Mouse (Mus musculus): Measurements from ENCODE around the gene Eya4. TPM values are rescaled to one million over a fixed set of nuclear protein-coding genes. Genes with fewer than 3 reads are reported as not detected.
A peak's percentile ranks its signal among the peaks of the same experiment; 100 is the strongest.

Gene Eya4
- polyA plus RNA-seq, 1 experiment = 34.4 TPM

DNA sequence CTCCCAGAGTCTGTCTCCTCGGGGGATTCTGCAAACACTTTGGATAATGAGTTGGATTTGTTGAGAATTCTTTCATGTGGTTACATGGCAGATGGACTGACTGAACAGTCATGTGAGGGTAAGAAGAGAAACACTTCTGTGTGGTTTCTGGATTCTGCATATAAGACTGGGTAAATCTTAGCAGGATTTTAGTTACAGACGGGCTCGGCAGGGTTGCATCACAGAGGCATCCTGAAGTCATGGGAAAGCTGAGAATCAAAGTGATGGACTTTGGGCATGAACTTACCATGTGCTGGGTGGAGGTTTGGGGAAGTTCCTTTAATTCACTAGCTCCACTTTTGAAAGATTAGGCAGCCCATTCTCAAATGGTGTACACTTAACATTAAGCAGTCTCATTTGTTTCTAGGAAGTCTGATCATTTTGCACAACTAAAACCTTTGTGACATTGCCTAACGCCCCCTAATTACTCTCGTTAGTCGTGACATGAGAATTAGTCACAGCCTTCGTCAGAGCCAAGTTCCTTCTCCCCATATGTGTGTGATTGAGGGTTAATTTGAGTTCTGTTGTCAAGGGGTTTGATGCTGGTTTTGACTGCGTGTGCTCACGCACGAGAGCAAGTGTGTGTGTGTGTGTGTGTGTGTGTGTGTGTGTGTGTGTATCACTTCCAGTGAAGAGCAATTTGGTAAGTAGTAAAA, 147.3 kb downstream of the Eya4 start:
- TF ChIP-seq CTCF (IDR thresholded peaks at IDR 0.05; ENCODE audit: borderline replicate concordance, insufficient read depth, low read length) (no peak), POLR2A (IDR thresholded peaks at IDR 0.05; ENCODE audit: low read depth, low read length) (no peak)
- Histone ChIP-seq H3K27ac (ENCODE audit: insufficient read depth, low read length) (peak overlapping the region; percentile 97), H3K4me3 (ENCODE audit: insufficient read depth, low read length) (no peak overlapping the region), H3K4me1 (ENCODE audit: control insufficient read depth, insufficient read depth, low read length) (peaks cover 13% of the 10 kb centered on the region)

DNA sequence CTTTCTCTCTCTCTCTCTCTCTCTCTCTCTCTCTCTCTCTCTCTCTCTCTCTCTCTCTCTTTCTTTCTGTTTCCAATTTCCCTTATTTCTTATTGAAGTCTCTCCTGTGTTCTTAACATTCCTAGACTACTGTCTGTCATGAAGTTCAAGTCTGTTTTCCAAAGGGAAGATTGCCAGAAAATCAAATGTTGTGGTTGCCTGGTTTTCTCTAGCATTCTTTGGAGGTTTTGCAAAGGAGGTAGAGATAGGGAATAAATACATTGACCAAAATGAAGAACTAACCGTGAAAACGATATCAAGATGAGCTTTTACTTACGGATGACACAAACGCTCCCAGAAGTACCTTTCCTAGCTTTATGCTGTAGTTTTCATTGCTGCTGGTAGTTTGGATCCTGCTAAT, 148.0 kb downstream of the Eya4 start:
- no peak overlapping the region for H3K4me3 ChIP-seq (ENCODE audit: insufficient read depth, low read length)

DNA sequence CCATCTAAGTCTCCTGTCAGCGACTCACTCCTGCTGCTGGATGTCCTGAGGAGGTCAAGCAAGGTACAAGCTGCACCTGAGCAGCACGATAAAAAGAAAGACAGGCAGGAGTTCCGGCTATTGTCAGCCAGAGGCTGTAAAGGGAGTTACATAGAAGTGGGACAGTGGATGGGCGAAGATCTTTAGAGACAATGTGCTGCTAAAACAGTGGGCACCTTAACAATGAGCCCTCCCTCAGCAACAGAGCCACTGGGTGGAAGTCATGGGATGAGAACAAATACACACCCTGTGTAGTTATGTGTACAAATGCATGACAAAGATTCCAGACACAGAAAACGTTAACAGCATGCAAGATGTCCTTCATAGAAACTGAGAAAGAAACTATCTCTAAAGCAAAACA, 152.3 kb downstream of the Eya4 start:
- no peak for TF ChIP-seq POLR2A (IDR thresholded peaks at IDR 0.05; ENCODE audit: low read depth, low read length)
- TF ChIP-seq CTCF (IDR thresholded peaks at IDR 0.05; ENCODE audit: borderline replicate concordance, insufficient read depth, low read length) = no peak
- Histone ChIP-seq H3K27ac (ENCODE audit: insufficient read depth, low read length) (no peak overlapping the region), H3K4me3 (ENCODE audit: insufficient read depth, low read length) (no peak overlapping the region), H3K4me1 (ENCODE audit: control insufficient read depth, insufficient read depth, low read length) (peaks cover 5% of the 10 kb centered on the region; the same call in 1 of the 2 replicates)

More for the DNA sequence above, 148.0 kb downstream of the Eya4 start:
- H3K27ac ChIP-seq (ENCODE audit: insufficient read depth, low read length) = peak overlapping the region; percentile 97
- TF ChIP-seq POLR2A (IDR thresholded peaks at IDR 0.05; ENCODE audit: low read depth, low read length) (no peak), CTCF (IDR thresholded peaks at IDR 0.05; ENCODE audit: borderline replicate concordance, insufficient read depth, low read length) (no peak)
- peaks cover 13% of the 10 kb centered on the region for H3K4me1 ChIP-seq (ENCODE audit: control insufficient read depth, insufficient read depth, low read length)

DNA sequence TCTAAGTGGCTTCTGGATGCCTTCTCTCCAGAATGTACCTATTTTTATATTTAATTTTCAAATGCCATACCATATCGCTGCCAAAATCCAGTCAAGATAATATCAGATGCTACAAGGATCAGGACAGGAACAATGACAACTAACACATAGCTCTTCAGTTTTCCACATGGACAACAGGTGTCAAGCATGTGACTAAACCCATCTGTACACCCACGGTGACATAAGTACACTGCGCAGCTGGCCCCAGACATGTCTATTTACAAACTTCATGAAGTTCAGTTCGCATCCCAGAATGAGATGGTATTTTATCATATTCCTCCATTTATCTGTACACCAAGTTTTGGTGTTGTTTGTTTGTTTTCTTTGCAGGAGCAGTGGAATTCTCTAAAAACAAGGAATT, 154.2 kb downstream of the Eya4 start:
- TF ChIP-seq POLR2A (IDR thresholded peaks at IDR 0.05; ENCODE audit: low read depth, low read length) (no peak), CTCF (IDR thresholded peaks at IDR 0.05; ENCODE audit: borderline replicate concordance, insufficient read depth, low read length) (no peak)
- H3K27ac ChIP-seq (ENCODE audit: insufficient read depth, low read length) = no peak overlapping the region
- no peak overlapping the region for H3K4me3 ChIP-seq (ENCODE audit: insufficient read depth, low read length)
- H3K4me1 ChIP-seq (ENCODE audit: control insufficient read depth, insufficient read depth, low read length) = peaks cover 2% of the 10 kb centered on the region; the same call in 1 of the 2 replicates

DNA sequence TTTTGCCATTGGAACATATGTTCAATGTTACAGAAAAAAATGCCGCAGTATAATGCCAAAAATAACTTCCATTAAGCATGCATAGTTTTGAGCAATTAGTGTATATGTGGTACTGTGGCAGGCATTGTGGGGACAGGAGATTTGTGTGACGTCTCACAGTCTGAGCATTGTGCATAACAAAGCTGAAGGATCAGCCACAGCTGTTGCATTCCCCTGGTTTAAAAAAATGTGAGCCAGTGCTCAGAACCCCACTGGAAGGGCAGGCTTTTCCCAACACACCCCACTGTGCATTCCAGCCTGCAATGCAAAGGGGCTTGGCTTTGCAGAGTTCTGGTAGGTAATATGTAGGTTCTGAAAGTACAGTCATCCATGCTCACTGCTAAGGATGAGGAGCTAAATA, 155.2 kb downstream of the Eya4 start:
- H3K27ac ChIP-seq (ENCODE audit: insufficient read depth, low read length) = peak overlapping the region; percentile 53

DNA sequence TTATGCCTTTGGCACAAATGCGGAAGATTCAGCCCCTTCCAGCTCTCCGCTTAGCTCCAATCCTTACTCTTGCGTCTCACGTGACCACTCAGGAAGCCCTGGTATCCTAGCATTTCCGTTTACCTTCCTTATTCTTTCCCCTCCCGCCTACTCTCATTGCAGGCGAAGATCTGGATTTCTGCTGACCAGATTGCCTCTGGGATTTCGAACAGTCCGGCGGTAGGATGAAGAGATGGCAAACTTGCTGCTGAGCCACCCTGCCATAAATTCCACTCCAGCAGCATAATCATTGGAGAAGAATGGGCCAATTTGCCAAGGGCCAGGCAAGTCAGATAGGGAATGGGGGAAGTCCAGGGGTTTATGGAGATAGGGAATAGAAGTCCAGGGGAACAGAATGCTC, 160.8 kb downstream of the Eya4 start:
- Histone ChIP-seq H3K27ac (ENCODE audit: insufficient read depth, low read length) (peak overlapping the region; percentile 28), H3K4me3 (ENCODE audit: insufficient read depth, low read length) (no peak overlapping the region), H3K4me1 (ENCODE audit: control insufficient read depth, insufficient read depth, low read length) (peaks cover 10% of the 10 kb centered on the region)
- TF ChIP-seq CTCF (IDR thresholded peaks at IDR 0.05; ENCODE audit: borderline replicate concordance, insufficient read depth, low read length) = no peak
- TF ChIP-seq POLR2A (IDR thresholded peaks at IDR 0.05; ENCODE audit: low read depth, low read length) = no peak

More for the DNA sequence above, 155.2 kb downstream of the Eya4 start:
- TF ChIP-seq POLR2A (IDR thresholded peaks at IDR 0.05; ENCODE audit: low read depth, low read length) = no peak
- H3K4me3 ChIP-seq (ENCODE audit: insufficient read depth, low read length) = no peak overlapping the region
- H3K4me1 ChIP-seq (ENCODE audit: control insufficient read depth, insufficient read depth, low read length) = peaks cover 2% of the 10 kb centered on the region; the same call in 1 of the 2 replicates

DNA sequence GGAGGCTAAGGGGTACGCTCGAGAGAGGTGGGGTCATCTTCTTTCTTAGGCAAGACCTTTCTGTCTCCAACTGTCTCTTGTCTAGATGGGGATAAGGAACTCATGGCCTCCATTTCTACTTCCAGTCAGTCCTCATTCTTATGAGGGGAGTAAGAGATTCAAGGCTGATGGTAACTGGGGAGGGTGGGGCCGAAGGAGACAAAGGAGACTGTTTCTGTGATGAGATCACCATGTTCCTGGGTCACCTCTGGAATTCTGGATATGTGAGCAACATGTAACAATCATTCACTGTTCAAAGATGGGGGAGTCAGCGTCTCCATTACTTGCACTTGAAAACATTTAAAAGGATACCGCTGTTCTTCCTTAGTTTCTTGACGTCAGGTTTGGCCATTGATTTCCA, 165.2 kb downstream of the Eya4 start:
- peaks cover 7% of the 10 kb centered on the region for H3K4me1 ChIP-seq (ENCODE audit: control insufficient read depth, insufficient read depth, low read length)
- H3K27ac ChIP-seq (ENCODE audit: insufficient read depth, low read length) = peak overlapping the region; percentile 13; the same call in 1 of the 2 replicates
- no peak overlapping the region for H3K4me3 ChIP-seq (ENCODE audit: insufficient read depth, low read length)
- TF ChIP-seq POLR2A (IDR thresholded peaks at IDR 0.05; ENCODE audit: low read depth, low read length) (no peak), CTCF (IDR thresholded peaks at IDR 0.05; ENCODE audit: borderline replicate concordance, insufficient read depth, low read length) (no peak)

DNA sequence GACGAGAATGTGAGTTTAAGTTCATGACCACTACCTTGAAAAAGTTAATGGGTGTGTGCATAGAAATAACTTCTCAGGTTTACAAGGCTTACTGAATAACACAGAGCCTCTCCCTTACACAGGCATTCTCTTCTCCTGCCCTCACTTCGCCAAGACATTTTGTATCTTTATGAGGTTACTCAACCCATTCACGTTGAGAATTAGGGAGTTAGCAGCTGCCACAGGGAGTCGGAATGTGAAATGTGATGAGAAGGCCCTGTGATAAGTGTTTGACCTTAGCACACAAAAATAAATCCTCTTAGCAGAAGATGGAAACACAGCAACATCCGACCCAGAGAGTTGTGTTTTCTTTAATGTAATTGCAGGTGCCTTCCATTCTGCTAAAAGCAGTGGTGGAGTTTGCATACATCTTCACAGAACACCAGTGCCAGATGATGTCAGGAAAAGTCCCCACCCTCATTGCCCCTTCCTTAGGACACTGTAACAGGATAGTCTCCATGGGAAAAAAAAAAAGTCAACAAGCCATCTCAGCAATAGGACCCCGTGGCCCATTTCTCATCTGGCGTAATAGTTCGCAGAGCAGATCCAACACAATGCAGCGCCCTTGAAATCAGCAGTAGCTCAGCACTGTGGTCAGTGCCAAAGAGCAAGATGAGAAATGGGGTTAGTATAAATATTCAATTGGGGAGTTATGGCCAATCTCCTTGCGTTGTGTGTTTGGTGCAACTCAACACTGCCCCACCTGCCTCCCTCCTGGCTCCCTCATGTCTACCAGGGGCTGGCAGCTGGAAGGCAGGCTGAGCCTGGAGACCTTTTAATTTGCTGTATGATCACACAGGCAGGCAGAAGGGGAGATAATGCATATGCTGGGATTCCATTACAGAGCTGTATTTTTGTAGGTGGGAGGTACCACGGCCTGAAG, 168.8 kb downstream of the Eya4 start:
- Histone ChIP-seq H3K27ac (ENCODE audit: insufficient read depth, low read length) (no peak overlapping the region), H3K4me1 (ENCODE audit: control insufficient read depth, insufficient read depth, low read length) (peaks cover 14% of the 10 kb centered on the region), H3K4me3 (ENCODE audit: insufficient read depth, low read length) (no peak overlapping the region)
- TF ChIP-seq POLR2A (IDR thresholded peaks at IDR 0.05; ENCODE audit: low read depth, low read length) = no peak
- TF ChIP-seq CTCF (IDR thresholded peaks at IDR 0.05; ENCODE audit: borderline replicate concordance, insufficient read depth, low read length) = no peak

DNA sequence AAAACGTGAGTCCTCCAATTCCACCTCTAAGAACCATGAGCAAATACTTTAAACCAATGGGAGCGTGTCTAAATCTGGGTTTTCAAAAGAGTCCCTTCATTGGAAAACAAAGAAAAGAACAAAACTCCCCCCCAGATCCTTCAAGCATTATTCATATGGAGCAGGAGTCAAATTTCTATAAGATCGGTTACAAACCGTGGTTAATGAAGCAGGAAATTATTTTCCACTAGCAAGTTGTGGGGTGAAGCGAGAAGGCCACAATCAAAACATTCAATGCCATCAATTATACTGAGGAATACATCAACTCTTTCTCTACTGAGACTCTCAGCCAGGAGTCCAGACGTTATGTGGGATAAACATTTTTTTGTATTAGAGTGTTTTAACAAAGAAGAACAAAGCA, 171.3 kb downstream of the Eya4 start:
- TF ChIP-seq POLR2A (IDR thresholded peaks at IDR 0.05; ENCODE audit: low read depth, low read length) = no peak
- no peak for TF ChIP-seq CTCF (IDR thresholded peaks at IDR 0.05; ENCODE audit: borderline replicate concordance, insufficient read depth, low read length)

More for the DNA sequence above, 171.3 kb downstream of the Eya4 start:
- Histone ChIP-seq H3K27ac (ENCODE audit: insufficient read depth, low read length) (peak overlapping the region; percentile 59; the same call in 1 of the 2 replicates), H3K4me1 (ENCODE audit: control insufficient read depth, insufficient read depth, low read length) (peaks cover 18% of the 10 kb centered on the region), H3K4me3 (ENCODE audit: insufficient read depth, low read length) (no peak overlapping the region)

All from embryonic fibroblast, embryonic 13.5 days (primary cell).